Mouse (Mus musculus) gonadal fat pad, adult 2 months (tissue): ENCODE data around the gene Fbn1. TPM values are rescaled to one million over a fixed set of nuclear protein-coding genes. Genes with fewer than 3 reads are reported as not detected.

Experiments used
- DNase-seq: peaks from one replicate; pipeline ENCODE4 v3.0.0-alpha.2; 2012; ENCODE audit warnings: low read depth
- polyA plus RNA-seq: library from polyadenylated mRNA; depleted of rRNA; stranded (reverse); fragments of >200 nt; gene quantifications from 2 replicates; pipeline ENCODE4 v1.2.3, GENCODE M21; 2012; rRNA removed

Fbn1 gene
- 28.9 and 34.6 TPM in 2 replicates for polyA plus RNA-seq

- no peak for DNase-seq
These were observed at the start of gene Fbn1 for GRCm38 (mm10) chr2:125507893-125508292. Gene Fbn1 (minus strand): TSS chr2:125507993.

- DNase-seq, result no peak
These were observed 48.0 kb upstream of the Fbn1 start for GRCm38 (mm10) chr2:125555830-125556229.

GRCm38 (mm10) chr2:125548806-125549578 lies 41.2 kb upstream of the Fbn1 start:
- no peak for DNase-seq

DNA sequence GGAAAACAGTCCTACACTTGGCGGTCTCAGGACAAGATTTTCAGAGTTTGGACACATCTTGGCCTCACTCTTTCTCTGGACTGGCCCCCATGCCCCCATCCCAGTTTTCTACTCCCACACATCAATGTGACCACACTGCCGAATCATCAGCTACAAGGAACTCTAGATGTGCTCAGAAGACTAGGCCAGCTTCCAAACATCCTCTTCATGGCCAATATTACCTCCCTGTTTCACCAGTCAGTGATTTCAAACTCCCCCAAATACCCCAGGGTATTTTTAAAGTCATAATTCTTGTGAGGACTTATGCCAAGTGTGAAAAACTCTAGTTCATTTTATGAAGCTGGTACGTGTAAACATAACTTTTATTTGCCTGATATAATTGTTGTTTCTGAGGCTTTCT lies 37.2 kb upstream of the Fbn1 start:
- no peak for DNase-seq

DNA sequence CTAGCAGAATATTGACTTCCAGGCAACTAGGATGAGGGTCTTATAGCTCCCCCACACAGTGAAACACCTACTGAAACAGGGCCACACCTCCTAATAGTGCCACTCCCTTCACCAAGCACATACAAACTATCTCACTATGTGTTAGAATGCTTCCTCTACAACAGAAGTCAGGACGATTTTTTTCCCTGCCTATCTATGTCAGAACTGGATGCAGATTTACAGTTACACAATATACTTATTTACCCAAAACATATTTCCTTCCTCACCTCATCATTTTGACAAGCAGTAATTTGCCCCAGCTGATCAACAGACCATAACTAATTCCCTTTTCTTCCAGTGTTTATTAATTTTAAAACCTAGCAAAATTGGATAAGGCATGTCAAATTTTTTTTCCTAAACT lies 35.9 kb upstream of the Fbn1 start:
- no peak for DNase-seq

- DNase-seq, result no peak
These were observed 33.7 kb upstream of the Fbn1 start for GRCm38 (mm10) chr2:125541451-125541850.

DNA sequence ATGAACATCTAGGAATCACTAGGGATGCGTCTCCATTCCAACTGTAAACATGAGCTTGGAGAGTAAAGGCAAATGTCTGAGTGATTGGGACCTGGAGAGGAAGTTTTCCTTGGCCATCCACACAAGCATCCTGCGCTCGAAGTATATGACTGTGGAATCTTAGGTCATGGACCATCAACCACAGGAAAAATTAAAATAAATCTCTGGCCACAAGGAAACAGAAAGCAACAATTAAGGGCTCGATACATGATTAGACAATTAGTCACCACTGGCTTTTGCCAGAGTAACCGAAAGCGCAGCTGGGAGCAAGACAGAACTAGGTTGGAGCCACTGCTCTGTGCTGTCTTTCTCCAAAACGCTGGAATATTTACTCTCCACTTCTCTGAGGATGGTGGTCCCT lies 32.8 kb upstream of the Fbn1 start:
- DNase-seq, result no peak

GRCm38 (mm10) chr2:125539640-125540039 lies 31.8 kb upstream of the Fbn1 start:
- DNase-seq, result no peak

GRCm38 (mm10) chr2:125530665-125531064 lies 22.9 kb upstream of the Fbn1 start:
- DNase-seq, result no peak

GRCm38 (mm10) chr2:125526566-125526965 lies 18.8 kb upstream of the Fbn1 start:
- DNase-seq, result no peak

DNA sequence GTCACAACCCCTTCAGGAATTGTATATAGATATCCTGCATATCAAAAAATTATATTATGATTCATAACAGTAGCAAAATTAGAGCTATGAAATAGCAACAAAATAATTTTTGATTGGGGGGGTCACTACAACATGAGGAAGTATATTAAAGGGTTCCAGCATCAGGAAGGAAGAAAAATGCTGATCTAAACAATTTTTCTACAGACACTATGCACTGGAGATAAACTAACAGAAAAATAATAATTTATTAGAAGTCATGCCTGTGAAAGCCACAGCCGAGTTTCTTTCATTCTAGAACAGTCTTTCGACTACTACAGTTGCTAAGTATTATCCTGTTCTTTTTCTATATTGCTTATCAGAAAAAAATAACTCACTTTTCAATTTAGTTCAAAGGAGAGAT lies 17.7 kb upstream of the Fbn1 start:
- DNase-seq, result no peak

- no peak for DNase-seq
These were observed 8.8 kb upstream of the Fbn1 start for GRCm38 (mm10) chr2:125516594-125516993.

DNA sequence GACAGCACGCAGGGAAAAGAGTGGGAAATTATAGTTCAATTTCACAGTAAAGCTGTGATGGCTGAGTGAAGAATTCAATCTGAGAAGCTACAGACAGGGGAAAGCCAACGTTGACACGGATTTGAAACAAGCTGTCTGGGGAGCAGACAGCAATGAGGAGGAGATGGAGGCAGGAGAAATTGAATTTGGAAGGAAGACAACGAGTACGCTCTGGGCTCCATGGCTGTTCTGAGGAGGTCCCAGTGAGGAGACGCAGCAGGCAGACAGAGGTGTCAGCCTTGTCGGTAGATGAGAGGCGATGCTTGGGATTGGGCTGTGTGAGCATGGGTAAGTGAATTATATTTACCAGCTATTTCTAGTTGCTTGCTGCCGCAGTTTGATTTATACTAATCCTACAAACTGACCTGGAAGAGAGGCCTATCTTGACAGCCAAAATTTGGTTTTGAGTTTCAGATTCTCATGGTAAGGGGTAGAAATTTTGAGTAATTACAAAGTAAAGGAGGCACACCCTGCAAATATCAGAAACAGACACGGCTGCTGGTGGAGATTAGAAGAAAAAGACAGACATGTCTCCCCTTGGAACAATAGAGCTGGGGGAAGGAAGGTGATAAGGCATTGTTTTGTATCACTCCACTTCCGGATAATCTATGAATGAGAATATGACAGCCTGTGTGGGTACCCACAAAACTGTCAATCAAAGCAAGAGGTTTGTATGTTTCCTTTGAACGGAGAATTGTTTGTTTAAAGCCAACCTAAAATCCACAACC lies 7.7 kb upstream of the Fbn1 start:
- DNase-seq, result no peak

DNA sequence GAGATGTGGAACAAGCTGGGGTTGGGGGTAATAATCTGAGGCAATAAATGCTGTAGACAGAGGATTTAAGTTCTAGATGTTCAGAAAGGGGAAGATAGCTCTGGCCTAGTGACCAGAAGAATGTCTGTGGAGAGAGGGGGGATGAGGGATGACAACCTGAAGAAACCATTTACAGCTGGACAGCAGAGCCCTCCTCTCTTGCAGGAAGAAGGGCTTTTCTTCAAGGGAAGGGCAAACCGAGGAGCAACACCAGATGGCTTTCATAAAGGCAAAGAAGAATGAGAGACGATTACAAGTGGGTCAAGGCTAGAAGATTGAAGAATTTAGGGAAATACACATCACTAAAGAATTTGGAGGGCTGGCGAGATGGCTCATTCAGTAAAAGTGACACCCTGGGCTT lies 6.6 kb upstream of the Fbn1 start:
- no peak for DNase-seq

- no peak for DNase-seq
These were observed 4.8 kb upstream of the Fbn1 start for GRCm38 (mm10) chr2:125512544-125512943.

DNA sequence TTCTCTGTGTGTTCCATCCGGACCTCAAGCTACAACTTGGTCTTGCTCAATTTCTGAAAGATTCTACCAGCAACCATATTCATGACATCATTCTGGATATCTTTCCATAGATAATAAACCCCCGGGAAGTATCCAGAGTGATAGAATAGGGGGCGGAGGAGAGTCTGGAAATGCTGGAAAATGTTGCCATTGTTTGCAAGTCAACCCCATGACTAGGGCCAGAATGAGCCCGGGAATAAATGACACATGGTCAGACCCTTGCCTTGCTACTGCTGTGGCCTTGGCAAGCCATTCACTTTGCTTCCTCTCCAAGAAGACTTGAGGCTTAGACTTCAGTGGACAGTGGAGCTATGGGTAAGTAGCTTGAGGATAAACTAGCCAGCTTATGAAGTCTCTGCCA lies 4.1 kb upstream of the Fbn1 start:
- no peak for DNase-seq

DNA sequence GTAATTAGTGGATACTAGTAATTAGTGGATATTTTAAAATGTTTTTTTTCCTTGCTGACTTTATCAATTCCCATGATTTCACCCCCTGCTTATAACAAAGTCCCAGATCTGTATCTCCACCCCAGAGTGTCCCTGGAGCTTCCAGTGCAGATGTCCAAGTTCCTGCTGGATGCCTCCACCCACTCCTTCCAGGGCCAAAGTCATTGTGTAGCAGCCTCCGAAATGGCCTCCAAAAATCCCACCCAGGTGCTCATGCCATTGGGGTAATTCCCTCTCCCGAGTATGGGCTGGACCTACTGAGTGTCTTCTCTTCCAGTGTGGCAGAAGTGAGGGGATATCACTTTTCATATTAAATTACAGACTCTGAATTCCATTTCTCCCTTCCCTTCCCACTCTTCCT lies 3.0 kb upstream of the Fbn1 start:
- DNase-seq, result no peak

DNA sequence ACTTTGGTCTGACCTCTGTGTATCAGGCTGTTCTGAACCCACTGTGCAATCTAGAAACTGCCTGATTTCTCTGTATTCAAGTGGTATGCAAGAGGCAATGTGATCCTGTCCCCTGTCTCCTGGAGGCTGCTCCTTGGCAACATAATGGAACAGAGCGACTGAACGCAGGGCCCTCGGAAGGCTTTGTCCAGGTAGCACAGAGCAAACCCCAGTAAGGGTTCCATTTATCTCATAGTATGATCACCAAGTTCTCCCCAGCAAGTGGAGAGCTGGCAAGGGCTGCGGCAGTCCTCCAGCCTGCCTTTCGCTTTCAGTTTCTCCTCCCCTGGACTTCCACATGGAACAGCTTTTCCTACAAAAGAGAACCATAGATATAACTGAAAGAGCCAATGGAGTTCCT lies 588 bp upstream of the Fbn1 start:
- DNase-seq, result no peak

- DNase-seq, result no peak
These were observed 1.3 kb downstream of the Fbn1 start for GRCm38 (mm10) chr2:125506316-125507054.

GRCm38 (mm10) chr2:125505746-125506315 lies 2.0 kb downstream of the Fbn1 start:
- no peak for DNase-seq

- no peak for DNase-seq
These were observed 2.6 kb downstream of the Fbn1 start, which contains the start of gene Gm9913 for GRCm38 (mm10) chr2:125505006-125505745. Gene Gm9913 (plus strand): TSS chr2:125505089.
